Mouse (Mus musculus) liver, postnatal 0 days (tissue): ENCODE results near the gene Bpifb6.

Source experiments
- CTCF ChIP-seq: sonication (generic); IDR thresholded peaks from 2 replicates; pipeline ENCODE4 v1.5.1; 2016; ENCODE audit warnings: antibody characterized with exemption, low read depth
- EP300 ChIP-seq: IDR thresholded peaks from 2 replicates; pipeline ENCODE4 v1.6.1; 2016; ENCODE audit warnings: antibody characterized with exemption, low read depth, mild to moderate bottlenecking

DNA sequence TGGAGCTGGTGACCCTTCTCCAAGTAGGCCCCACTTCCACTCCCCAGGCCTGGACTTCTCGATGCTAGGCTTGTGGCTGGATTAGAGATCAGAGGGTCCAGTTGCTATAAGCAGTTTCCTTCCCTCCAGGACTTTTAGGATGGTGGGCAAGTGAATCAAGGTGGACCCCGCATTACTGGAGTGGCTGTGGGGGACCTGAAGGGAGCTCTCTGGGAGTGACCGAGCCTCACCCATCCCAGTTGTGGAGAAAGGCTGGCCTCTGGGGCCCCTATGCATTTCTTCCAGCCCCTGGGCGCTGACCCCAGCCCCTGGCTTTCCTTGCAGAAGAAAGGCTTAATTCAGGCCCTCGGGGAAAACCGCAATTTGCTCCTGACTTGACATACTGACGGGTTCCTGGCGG lies 17.7 kb downstream of the Bpifb6 start, which contains the start of gene Bpifb3:
- TF ChIP-seq EP300 (no peak), CTCF (no peak)
